Mouse (Mus musculus) liver (tissue): ENCODE measurements at regions not wholly inside any gene's neighbourhood (a gene's known extent, or its start where the extent isn't known, plus 50 kb on each side); places are given as distances from the start of the nearest gene placed in this dataset.
"Not testable (repeated sequence)": the region's sequence is repeated elsewhere in the genome, so short reads cannot be mapped to it uniquely, and the experiment has no call there.

Source experiments
- DNase-seq: peaks from one replicate; pipeline ENCODE4 v3.0.0-alpha.2; 2020; ENCODE audit warnings: mixed read lengths

- DNase-seq = no peak
Measured at GRCm38 (mm10) chr9:115806018-115806702, 103.1 kb upstream of the Gadl1 start.

- DNase-seq = no peak
Measured at GRCm38 (mm10) chr9:115840186-115840585, 69.1 kb upstream of the Gadl1 start.

GRCm38 (mm10) chr9:115840791-115841190 is 68.5 kb upstream of the Gadl1 start:
- no peak for DNase-seq

GRCm38 (mm10) chr9:115841684-115842083 is 67.6 kb upstream of the Gadl1 start:
- no peak for DNase-seq

GRCm38 (mm10) chr9:115844340-115844739 is 64.9 kb upstream of the Gadl1 start:
- no peak for DNase-seq

- DNase-seq = no peak
Measured at GRCm38 (mm10) chr9:115845091-115845490, 64.2 kb upstream of the Gadl1 start.

GRCm38 (mm10) chr9:115847289-115848074 is 61.8 kb upstream of the Gadl1 start:
- peak; percentile 5 for DNase-seq

GRCm38 (mm10) chr9:115853210-115853842 is 55.9 kb upstream of the Gadl1 start:
- DNase-seq = not testable (repeated sequence)

- DNase-seq = no peak
Measured at GRCm38 (mm10) chr9:115857301-115857700, 52.0 kb upstream of the Gadl1 start.

GRCm38 (mm10) chr9:115858848-115859247 is 50.4 kb upstream of the Gadl1 start:
- peak; percentile 10 for DNase-seq
